In genomic region chr2:173553863-173554262, GRCm38 (mm10) we compare ENCODE assay signal across 8 mouse cellular contexts. TPM values are rescaled to one million over a fixed set of nuclear protein-coding genes. Genes with fewer than 3 reads are reported as not detected.
DNase-seq lines count a peak whose midpoint lies in the region; ATAC-seq and TF ChIP-seq lines count a peak whose summit lies in the region.

No protein-coding gene starts in this region.

- peak; percentile 49 for DNase-seq in hindbrain, embryonic 10.5 days (ENCODE audit: low spot score)
- no peak for DNase-seq in hindbrain, embryonic 14.5 days (ENCODE audit: low spot score)
- DNase-seq in forebrain, postnatal 0 days, result no peak
- no peak for DNase-seq in urinary bladder, postnatal 10 days (ENCODE audit: low spot score)

- no peak overlapping the region for H3K27ac ChIP-seq in hindbrain, embryonic 10.5 days
- H3K27ac ChIP-seq in hindbrain, embryonic 14.5 days, result no peak overlapping the region
- no peak overlapping the region for H3K27ac ChIP-seq in ES-Bruce4 (ENCODE audit: insufficient read depth, low read length)
- H3K27ac ChIP-seq in forebrain, postnatal 0 days (ENCODE audit: low read depth, low read length), result no peak overlapping the region

- 52% methylated on average over 9 of the region's 9 CpGs for WGBS in hindbrain, embryonic 10.5 days
- WGBS in hindbrain, embryonic 14.5 days, result 44% methylated on average over 9 of the region's 9 CpGs
- 41% methylated on average over 9 of the region's 9 CpGs for WGBS in forebrain, postnatal 0 days

- no peaks in the 10 kb centered on the region for H3K9me3 ChIP-seq in hindbrain, embryonic 10.5 days
- no peaks in the 10 kb centered on the region for H3K9me3 ChIP-seq in hindbrain, embryonic 14.5 days (ENCODE audit: control insufficient read depth, low read length)
- no peaks in the 10 kb centered on the region for H3K9me3 ChIP-seq in ES-Bruce4 (replicated peaks; ENCODE audit: control insufficient read depth, insufficient read depth, low read length, poor library complexity, severe bottlenecking)
- no peaks in the 10 kb centered on the region for H3K9me3 ChIP-seq in forebrain, postnatal 0 days (ENCODE audit: low read length)

- TF ChIP-seq POLR2A in ES-Bruce4 (IDR thresholded peaks at IDR 0.05; ENCODE audit: insufficient read depth, low read length), result no peak

- ATAC-seq in hindbrain, embryonic 14.5 days (ENCODE audit: low FRiP score), result no peak
- ATAC-seq in forebrain, postnatal 0 days, result no peak
- ATAC-seq in megakaryocyte, adult 5-6 weeks (ENCODE audit: poor library complexity, severe bottlenecking), result peak; percentile 72
- ATAC-seq in monocyte, adult 5-6 weeks (replicated peaks; ENCODE audit: insufficient number of reproducible peaks, low FRiP score, low TSS enrichment, poor library complexity, severe bottlenecking), result no peak
- ATAC-seq in erythroblast, adult 5-6 weeks (replicated peaks; ENCODE audit: low FRiP score, poor library complexity, severe bottlenecking), result no peak

- peak; percentile 66 for TF ChIP-seq CTCF in ES-Bruce4 (IDR thresholded peaks at IDR 0.05; ENCODE audit: low read depth, low read length)
- peak; percentile 46 for TF ChIP-seq CTCF in forebrain, postnatal 0 days (IDR thresholded peaks at IDR 0.05; ENCODE audit: low read depth)

- no peak overlapping the region for H3K9ac ChIP-seq in hindbrain, embryonic 14.5 days
- no peak overlapping the region for H3K9ac ChIP-seq in ES-Bruce4 (ENCODE audit: low read depth, poor library complexity, severe bottlenecking)
- H3K9ac ChIP-seq in forebrain, postnatal 0 days, result no peak overlapping the region

- no peak overlapping the region for H3K4me2 ChIP-seq in hindbrain, embryonic 14.5 days (replicated peaks)
- H3K4me2 ChIP-seq in forebrain, postnatal 0 days (ENCODE audit: low read depth), result no peak overlapping the region

- no peak for TF ChIP-seq EP300 in ES-Bruce4 (IDR thresholded peaks at IDR 0.05; ENCODE audit: insufficient read depth, low read depth, low read length)

- H3K4me1 ChIP-seq in hindbrain, embryonic 10.5 days (replicated peaks), result no peaks in the 10 kb centered on the region
- H3K4me1 ChIP-seq in hindbrain, embryonic 14.5 days (replicated peaks; ENCODE audit: control insufficient read depth, insufficient read depth, low read length), result no peaks in the 10 kb centered on the region; the same call in 1 of the 2 replicates
- H3K4me1 ChIP-seq in ES-Bruce4 (ENCODE audit: control insufficient read depth, insufficient read depth, low read length), result no peaks in the 10 kb centered on the region
- H3K4me1 ChIP-seq in forebrain, postnatal 0 days (ENCODE audit: insufficient read depth), result no peaks in the 10 kb centered on the region

- no peak overlapping the region for H3K4me3 ChIP-seq in hindbrain, embryonic 10.5 days
- no peak overlapping the region for H3K4me3 ChIP-seq in hindbrain, embryonic 14.5 days (replicated peaks; ENCODE audit: low read length)
- no peak overlapping the region for H3K4me3 ChIP-seq in ES-Bruce4 (ENCODE audit: low read depth, low read length)
- no peak overlapping the region for H3K4me3 ChIP-seq in forebrain, postnatal 0 days (ENCODE audit: low read depth, low read length)

- H3K36me3 ChIP-seq in hindbrain, embryonic 10.5 days, result no peaks in the 10 kb centered on the region
- H3K36me3 ChIP-seq in hindbrain, embryonic 14.5 days (replicated peaks; ENCODE audit: control insufficient read depth, insufficient read depth), result no peaks in the 10 kb centered on the region
- H3K36me3 ChIP-seq in ES-Bruce4 (ENCODE audit: control insufficient read depth, insufficient read depth, low read length, poor library complexity, severe bottlenecking), result no peaks in the 10 kb centered on the region
- H3K36me3 ChIP-seq in forebrain, postnatal 0 days (ENCODE audit: insufficient read depth), result no peaks in the 10 kb centered on the region

- H3K27me3 ChIP-seq in hindbrain, embryonic 10.5 days (ENCODE audit: insufficient read depth, poor library complexity, severe bottlenecking), result peaks cover 4% of the 10 kb centered on the region; the same call in 1 of the 2 replicates
- H3K27me3 ChIP-seq in hindbrain, embryonic 14.5 days (ENCODE audit: control insufficient read depth, insufficient read depth, low read length), result no peaks in the 10 kb centered on the region
- no peaks in the 10 kb centered on the region for H3K27me3 ChIP-seq in ES-Bruce4 (ENCODE audit: control insufficient read depth, insufficient read depth, low read length, poor library complexity, severe bottlenecking)
- H3K27me3 ChIP-seq in forebrain, postnatal 0 days (ENCODE audit: insufficient read depth, low read length), result no peaks in the 10 kb centered on the region

RNA-seq across cellular contexts. Expression of gene Ankrd60, which starts 24.3 kb away (rescaled TPM):
- polyA plus RNA-seq in hindbrain, embryonic 10.5 days (2016; fragmentation: Nextera tagmentation; extraction: Ambion mirVana), result not detected in 2 replicates
- not detected in 2 replicates for polyA plus RNA-seq in hindbrain, embryonic 14.5 days (2014; fragmentation: Nextera tagmentation; extraction: Ambion mirVana)
- not detected in 2 replicates for polyA plus RNA-seq in ES-Bruce4 (2011; ENCODE audit: insufficient read depth, insufficient read length, low read depth, missing spikeins)
- total RNA-seq in forebrain, postnatal 0 days (2014; rRNA removed), result not detected in 2 replicates
- polyA plus RNA-seq in forebrain, postnatal 0 days (2015; fragmentation: Nextera tagmentation; extraction: Ambion mirVana), result not detected in 2 replicates
- total RNA-seq in megakaryocyte, adult 5-6 weeks (2015), result not detected in 2 replicates
- not detected in 2 replicates for total RNA-seq in megakaryocyte, adult 5-6 weeks (2017)
- not detected in 3 replicates for total RNA-seq in monocyte, adult 5-6 weeks (2017)
- total RNA-seq in erythroblast, adult 5-6 weeks (2015; ENCODE audit: low replicate concordance), result not detected in 2 replicates
- total RNA-seq in erythroblast, adult 5-6 weeks (2017; ENCODE audit: low replicate concordance), result not detected in 2 replicates

RNA-seq across cellular contexts. Expression of gene 1700021F07Rik, which starts 31.5 kb away (rescaled TPM):
- polyA plus RNA-seq in hindbrain, embryonic 10.5 days (2016; fragmentation: Nextera tagmentation; extraction: Ambion mirVana), result not detected in 2 replicates
- polyA plus RNA-seq in hindbrain, embryonic 14.5 days (2014; fragmentation: Nextera tagmentation; extraction: Ambion mirVana), result not detected in 2 replicates
- not detected in 2 replicates for polyA plus RNA-seq in ES-Bruce4 (2011; ENCODE audit: insufficient read depth, insufficient read length, low read depth, missing spikeins)
- total RNA-seq in forebrain, postnatal 0 days (2014; rRNA removed), result not detected in 2 replicates
- polyA plus RNA-seq in forebrain, postnatal 0 days (2015; fragmentation: Nextera tagmentation; extraction: Ambion mirVana), result not detected in 2 replicates
- total RNA-seq in megakaryocyte, adult 5-6 weeks (2015), result 0.40 TPM in 1 of 2 replicates, not detected in the other
- not detected in 2 replicates for total RNA-seq in megakaryocyte, adult 5-6 weeks (2017)
- not detected in 3 replicates for total RNA-seq in monocyte, adult 5-6 weeks (2017)
- total RNA-seq in erythroblast, adult 5-6 weeks (2015; ENCODE audit: low replicate concordance), result not detected in 2 replicates
- total RNA-seq in erythroblast, adult 5-6 weeks (2017; ENCODE audit: low replicate concordance), result not detected in 2 replicates
